Mouse (Mus musculus) C2C12 (cell line): ENCODE data around the gene Stk11ip. TPM values are rescaled to one million over a fixed set of nuclear protein-coding genes. Genes with fewer than 3 reads are reported as not detected.
A peak's percentile ranks its signal among the peaks of the same experiment; 100 is the strongest.

Experiments used
- H3K27me3 ChIP-seq: one replicate; pipeline ENCODE4 v1.6.1; 2011; ENCODE audit not compliant: control insufficient read depth, insufficient read depth, insufficient read length
- H3K36me3 ChIP-seq: one replicate; pipeline ENCODE4 v1.6.1; 2011; ENCODE audit not compliant: control insufficient read depth, insufficient read depth
- H3K4me3 ChIP-seq: one replicate; pipeline ENCODE4 v1.5.1; 2011; ENCODE audit warnings: mild to moderate bottlenecking, control low read depth; ENCODE audit not compliant: poor library complexity, insufficient read depth, severe bottlenecking
- H3K79me2 ChIP-seq: one replicate; pipeline ENCODE4 v1.6.1; 2011; ENCODE audit not compliant: control insufficient read depth, insufficient read depth
- H3K79me3 ChIP-seq: one replicate; pipeline ENCODE4 v1.6.1; 2011; ENCODE audit warnings: low read depth, control low read depth
- H3ac ChIP-seq: one replicate; pipeline ENCODE3; 2011; ENCODE audit warnings: low read depth; ENCODE audit not compliant: control insufficient read depth, insufficient read length
- CEBPB ChIP-seq: IDR thresholded peaks from one replicate; pipeline ENCODE4 v1.6.1; 2011; ENCODE audit warnings: low read depth, mild to moderate bottlenecking, control low read depth, moderate library complexity
- CTCF ChIP-seq: IDR thresholded peaks from one replicate; pipeline ENCODE4 v1.5.1; 2011; ENCODE audit not compliant: control insufficient read depth, insufficient read depth, insufficient read length
- FOSL1 ChIP-seq: IDR thresholded peaks from one replicate; pipeline ENCODE4 v1.8.0; 2011; ENCODE audit warnings: mild to moderate bottlenecking, low read length; ENCODE audit not compliant: poor library complexity, insufficient read depth, severe bottlenecking
- MAX ChIP-seq: IDR thresholded peaks from one replicate; pipeline ENCODE4 v1.6.1; 2011; ENCODE audit warnings: mild to moderate bottlenecking, control low read depth
- MYOD1 ChIP-seq: IDR thresholded peaks from one replicate; pipeline ENCODE4 v1.6.1; 2011; ENCODE audit warnings: low read depth; ENCODE audit not compliant: control insufficient read depth, insufficient read length
- MYOG ChIP-seq: IDR thresholded peaks from one replicate; pipeline ENCODE4 v1.6.1; 2011; ENCODE audit not compliant: control insufficient read depth, insufficient read length; ENCODE audit errors: extremely low read depth
- USF1 ChIP-seq: IDR thresholded peaks from one replicate; pipeline ENCODE4 v1.6.1; 2011; ENCODE audit warnings: low read depth, mild to moderate bottlenecking, control low read depth, moderate library complexity
- polyA plus RNA-seq: library from polyadenylated mRNA; unstranded; fragments of >200 nt; fragmentation: generic; extraction: Trizol; gene quantifications from one replicate; pipeline ENCODE4 v1.2.1, GENCODE M21; 2012; ENCODE audit warnings: missing spikeins

Stk11ip gene
- polyA plus RNA-seq, 1 experiment: 7.4 TPM

GRCm38 (mm10) chr1:75505159-75505955, 16.0 kb upstream of the Stk11ip start:
- Histone ChIP-seq H3ac (peak overlapping the region; percentile 84), H3K79me3 (no peaks in the 10 kb centered on the region), H3K4me3 (peak overlapping the region; percentile 30), H3K36me3 (no peaks in the 10 kb centered on the region), H3K79me2 (no peaks in the 10 kb centered on the region), H3K27me3 (peaks cover 4% of the 10 kb centered on the region)
- TF ChIP-seq MYOG (no peak), CTCF (peak; percentile 2), USF1 (no peak), MAX (no peak)

GRCm38 (mm10) chr1:75505956-75506831, 15.1 kb upstream of the Stk11ip start, which contains the start of gene Obsl1:
Gene Obsl1, minus strand, starts transcription at chr1:75506452.
- Histone ChIP-seq H3K36me3 (no peaks in the 10 kb centered on the region), H3K79me2 (no peaks in the 10 kb centered on the region), H3ac (peak within 1 kb of the TSS; percentile 84), H3K27me3 (peaks cover 4% of the 10 kb centered on the region), H3K79me3 (no peaks in the 10 kb centered on the region), H3K4me3 (peak within 1 kb of the TSS; percentile 30)
- TF ChIP-seq USF1: no peak
- no peak for TF ChIP-seq MAX
- TF ChIP-seq MYOG: no peak
- no peak for TF ChIP-seq FOSL1
- no peak for TF ChIP-seq MYOD1
- TF ChIP-seq CTCF: no peak
- TF ChIP-seq CEBPB: no peak

- peaks cover 4% of the 10 kb centered on the region for H3K27me3 ChIP-seq
- TF ChIP-seq MYOD1: no peak
- TF ChIP-seq CEBPB: no peak
- TF ChIP-seq CTCF: no peak
- TF ChIP-seq FOSL1: no peak
- H3K79me2 ChIP-seq: no peaks in the 10 kb centered on the region
- H3K36me3 ChIP-seq: no peaks in the 10 kb centered on the region
- H3K79me3 ChIP-seq: no peaks in the 10 kb centered on the region
- H3ac ChIP-seq: peak within 1 kb of the TSS; percentile 84
- H3K4me3 ChIP-seq: peak within 1 kb of the TSS; percentile 30
Observed at GRCm38 (mm10) chr1:75507006-75507405, 14.3 kb upstream of the Stk11ip start, which contains the start of gene Inha. Gene Inha, plus strand, starts transcription at chr1:75507077.

GRCm38 (mm10) chr1:75509586-75509985, 11.7 kb upstream of the Stk11ip start:
- H3K79me3 ChIP-seq: no peaks in the 10 kb centered on the region
- TF ChIP-seq FOSL1: no peak
- no peak for TF ChIP-seq MYOG
- TF ChIP-seq USF1: no peak
- no peak for TF ChIP-seq CEBPB
- TF ChIP-seq MAX: no peak
- no peak for TF ChIP-seq CTCF
- no peak for TF ChIP-seq MYOD1
- no peaks in the 10 kb centered on the region for H3K79me2 ChIP-seq
- H3K36me3 ChIP-seq: no peaks in the 10 kb centered on the region
- no peak overlapping the region for H3ac ChIP-seq
- H3K27me3 ChIP-seq: peaks cover 7% of the 10 kb centered on the region
- H3K4me3 ChIP-seq: no peak overlapping the region

- Histone ChIP-seq H3ac (no peak overlapping the region), H3K4me3 (no peak overlapping the region)
Observed at GRCm38 (mm10) chr1:75510154-75510553, 11.2 kb upstream of the Stk11ip start.

More at GRCm38 (mm10) chr1:75510154-75510553, 11.2 kb upstream of the Stk11ip start:
- peaks cover 7% of the 10 kb centered on the region for H3K27me3 ChIP-seq
- no peaks in the 10 kb centered on the region for H3K36me3 ChIP-seq
- TF ChIP-seq MAX (no peak), USF1 (no peak), MYOD1 (no peak), FOSL1 (no peak), CEBPB (no peak), MYOG (no peak), CTCF (no peak)
- no peaks in the 10 kb centered on the region for H3K79me3 ChIP-seq
- H3K79me2 ChIP-seq: no peaks in the 10 kb centered on the region
